Mouse (Mus musculus): ENCODE results near the gene Elavl1. TPM values are rescaled to one million over a fixed set of nuclear protein-coding genes. Genes with fewer than 3 reads are reported as not detected.

Gene Elavl1
- total RNA-seq, 4 experiments from 2014 or later = 50.2 to 59.6 (median 53.7) TPM

Other genes with a start within 250 kb of the Elavl1 start
- 1 to 10 TPM in 1 of 4 experiments, under 1 TPM in 3; 0.63 to 1.8 (median 0.68) TPM for gene Cd209f, start 219.6 kb downstream of the Elavl1 start, total RNA-seq (2022)
- gene Cd209g, start 191.3 kb downstream of the Elavl1 start, total RNA-seq (2022) = under 1 TPM; 0.11 to 0.86 (median 0.34) TPM
- gene Evi5l, start 158.8 kb downstream of the Elavl1 start, total RNA-seq (2022) = 10 to 100 TPM; 19.0 to 26.0 (median 22.9) TPM
- gene Prr36, start 108.0 kb downstream of the Elavl1 start, total RNA-seq (2022) = not detected
- gene Lrrc8e, start 98.6 kb downstream of the Elavl1 start, total RNA-seq (2022) = 1 to 10 TPM in 1 of 4 experiments, under 1 TPM in 3; 0.41 to 1.3 (median 0.87) TPM
- 10 to 100 TPM; 69.9 to 84.0 (median 75.2) TPM for gene Map2k7, start 86.7 kb downstream of the Elavl1 start, total RNA-seq (2022)
- under 1 TPM in 1 of 4 experiments, not detected in 3; 0.25 TPM for gene Gm49320, start 86.5 kb downstream of the Elavl1 start, total RNA-seq (2022)
- 1 to 10 TPM; 1.7 to 5.0 (median 2.6) TPM for gene Tgfbr3l, start 77.2 kb downstream of the Elavl1 start, total RNA-seq (2022)
- gene Snapc2, start 72.3 kb downstream of the Elavl1 start, total RNA-seq (2022) = 10 to 100 TPM; 17.6 to 20.0 (median 19.3) TPM
- gene Ctxn1, start 66.1 kb downstream of the Elavl1 start, total RNA-seq (2022) = under 1 TPM; 0.37 to 0.87 (median 0.79) TPM
- 100 to 1,000 TPM in 2 of 4 experiments, 10 to 100 TPM in 2; 94.0 to 109 (median 101) TPM for gene Timm44, start 49.5 kb downstream of the Elavl1 start, total RNA-seq (2022)
- 1 to 10 TPM; 2.6 to 5.1 (median 3.4) TPM for gene Ccl25, start 203 bp downstream of the Elavl1 start, total RNA-seq (2022)
- 10 to 100 TPM; 20.7 to 46.5 (median 31.2) TPM for gene Cers4, start 167.6 kb upstream of the Elavl1 start, total RNA-seq (2022)

Measured in heart, adult 8-10 months (tissue).